Mouse (Mus musculus): ENCODE data around the gene Manbal. TPM values are rescaled to one million over a fixed set of nuclear protein-coding genes. Genes with fewer than 3 reads are reported as not detected.

Gene Manbal
- polyA plus RNA-seq, 1 experiment from 2014 or later = 22.8 TPM

- WGBS (ENCODE audit: insufficient replicate concordance) = 67% methylated on average over 6 of the region's 6 CpGs
These were observed 43.8 kb downstream of the Manbal start for GRCm38 (mm10) chr2:157411151-157411693.

GRCm38 (mm10) chr2:157412497-157412896 is 45.1 kb downstream of the Manbal start:
- H3K36me3 ChIP-seq (replicated peaks; ENCODE audit: insufficient read depth, low read length) = no peaks in the 10 kb centered on the region
- 67% methylated on average over 7 of the region's 7 CpGs for WGBS (ENCODE audit: insufficient replicate concordance)
- H3K4me3 ChIP-seq (ENCODE audit: low read depth, low read length) = no peak overlapping the region
- no peak for DNase-seq
- no peaks in the 10 kb centered on the region for H3K9me3 ChIP-seq (ENCODE audit: low read length)
- H3K9ac ChIP-seq (replicated peaks) = no peak overlapping the region
- H3K4me2 ChIP-seq (ENCODE audit: low read depth, low read length) = no peak overlapping the region
- no peak for ATAC-seq
- H3K27me3 ChIP-seq (ENCODE audit: insufficient read depth, low read length) = no peaks in the 10 kb centered on the region
- no peaks in the 10 kb centered on the region for H3K4me1 ChIP-seq (ENCODE audit: insufficient read depth)
- H3K27ac ChIP-seq (ENCODE audit: low read depth) = no peak overlapping the region
- TF ChIP-seq CTCF (IDR thresholded peaks at IDR 0.05; ENCODE audit: low read depth) = no peak
- TF ChIP-seq EP300 (IDR thresholded peaks at IDR 0.05; ENCODE audit: low read depth) = no peak

More at GRCm38 (mm10) chr2:157411151-157411693, 43.8 kb downstream of the Manbal start:
- Histone ChIP-seq H3K27ac (ENCODE audit: low read depth) (no peak overlapping the region), H3K4me1 (ENCODE audit: insufficient read depth) (no peaks in the 10 kb centered on the region), H3K4me2 (ENCODE audit: low read depth, low read length) (no peak overlapping the region), H3K4me3 (ENCODE audit: low read depth, low read length) (no peak overlapping the region), H3K36me3 (replicated peaks; ENCODE audit: insufficient read depth, low read length) (no peaks in the 10 kb centered on the region), H3K9ac (replicated peaks) (no peak overlapping the region), H3K27me3 (ENCODE audit: insufficient read depth, low read length) (no peaks in the 10 kb centered on the region), H3K9me3 (ENCODE audit: low read length) (no peaks in the 10 kb centered on the region)
- TF ChIP-seq EP300 (IDR thresholded peaks at IDR 0.05; ENCODE audit: low read depth) (no peak), CTCF (IDR thresholded peaks at IDR 0.05; ENCODE audit: low read depth) (no peak)
- ATAC-seq (no peak), DNase-seq (no peak)

GRCm38 (mm10) chr2:157417229-157417628 is 49.8 kb downstream of the Manbal start:
- H3K9me3 ChIP-seq (ENCODE audit: low read length) = no peaks in the 10 kb centered on the region
- TF ChIP-seq EP300 (IDR thresholded peaks at IDR 0.05; ENCODE audit: low read depth) (no peak), CTCF (IDR thresholded peaks at IDR 0.05; ENCODE audit: low read depth) (no peak)
- H3K36me3 ChIP-seq (replicated peaks; ENCODE audit: insufficient read depth, low read length) = no peaks in the 10 kb centered on the region
- H3K27me3 ChIP-seq (ENCODE audit: insufficient read depth, low read length) = no peaks in the 10 kb centered on the region
- 69% methylated on average over 6 of the region's 6 CpGs for WGBS (ENCODE audit: insufficient replicate concordance)
- H3K4me1 ChIP-seq (ENCODE audit: insufficient read depth) = no peaks in the 10 kb centered on the region; the same call in 1 of the 2 replicates
- no peak for ATAC-seq
- no peak for DNase-seq
- no peak overlapping the region for H3K27ac ChIP-seq (ENCODE audit: low read depth)
- no peak overlapping the region for H3K4me3 ChIP-seq (ENCODE audit: low read depth, low read length)
- no peak overlapping the region for H3K4me2 ChIP-seq (ENCODE audit: low read depth, low read length)
- no peak overlapping the region for H3K9ac ChIP-seq (replicated peaks)

GRCm38 (mm10) chr2:157418206-157418605 is 50.8 kb downstream of the Manbal start, which contains the start of gene Src:
Gene Src, plus strand, starts transcription at chr2:157418444.
- H3K4me2 ChIP-seq (ENCODE audit: low read depth, low read length) = no peak within 1 kb of the TSS
- no peak within 1 kb of the TSS for H3K9ac ChIP-seq (replicated peaks)
- peaks cover 6% of the 10 kb centered on the region for H3K4me1 ChIP-seq (ENCODE audit: insufficient read depth)
- no peak within 1 kb of the TSS for H3K4me3 ChIP-seq (ENCODE audit: low read depth, low read length)
- no peaks in the 10 kb centered on the region for H3K27me3 ChIP-seq (ENCODE audit: insufficient read depth, low read length)
- DNase-seq (no peak), ATAC-seq (no peak)
- no peaks in the 10 kb centered on the region for H3K36me3 ChIP-seq (replicated peaks; ENCODE audit: insufficient read depth, low read length)
- TF ChIP-seq CTCF (IDR thresholded peaks at IDR 0.05; ENCODE audit: low read depth) (no peak), EP300 (IDR thresholded peaks at IDR 0.05; ENCODE audit: low read depth) (no peak)
- 38% methylated on average over 13 of the region's 13 CpGs for WGBS (ENCODE audit: insufficient replicate concordance)
- H3K27ac ChIP-seq (ENCODE audit: low read depth) = no peak within 1 kb of the TSS
- no peaks in the 10 kb centered on the region for H3K9me3 ChIP-seq (ENCODE audit: low read length)

- DNase-seq (no peak), ATAC-seq (no peak)
- no peak overlapping the region for H3K9ac ChIP-seq (replicated peaks)
- no peak overlapping the region for H3K4me3 ChIP-seq (ENCODE audit: low read depth, low read length)
- no peaks in the 10 kb centered on the region for H3K9me3 ChIP-seq (ENCODE audit: low read length)
- H3K4me1 ChIP-seq (ENCODE audit: insufficient read depth) = peaks cover 10% of the 10 kb centered on the region
- H3K4me2 ChIP-seq (ENCODE audit: low read depth, low read length) = no peak overlapping the region
- WGBS (ENCODE audit: insufficient replicate concordance) = 9% methylated on average over 7 of the region's 7 CpGs
- TF ChIP-seq EP300 (IDR thresholded peaks at IDR 0.05; ENCODE audit: low read depth) (no peak), CTCF (IDR thresholded peaks at IDR 0.05; ENCODE audit: low read depth) (no peak)
- H3K36me3 ChIP-seq (replicated peaks; ENCODE audit: insufficient read depth, low read length) = no peaks in the 10 kb centered on the region
- no peak overlapping the region for H3K27ac ChIP-seq (ENCODE audit: low read depth)
- H3K27me3 ChIP-seq (ENCODE audit: insufficient read depth, low read length) = 0 out of 2 replicates have a peak, but pooled peaks cover 3% of the 10 kb centered on the region
These were observed 51.2 kb downstream of the Manbal start for GRCm38 (mm10) chr2:157418609-157419071.

GRCm38 (mm10) chr2:157419506-157419905 is 52.1 kb downstream of the Manbal start:
- Histone ChIP-seq H3K36me3 (replicated peaks; ENCODE audit: insufficient read depth, low read length) (no peaks in the 10 kb centered on the region), H3K4me3 (ENCODE audit: low read depth, low read length) (no peak overlapping the region), H3K9ac (replicated peaks) (no peak overlapping the region), H3K9me3 (ENCODE audit: low read length) (no peaks in the 10 kb centered on the region), H3K4me2 (ENCODE audit: low read depth, low read length) (no peak overlapping the region), H3K27ac (ENCODE audit: low read depth) (no peak overlapping the region), H3K4me1 (ENCODE audit: insufficient read depth) (peaks cover 13% of the 10 kb centered on the region), H3K27me3 (ENCODE audit: insufficient read depth, low read length) (0 out of 2 replicates have a peak, but pooled peaks cover 5% of the 10 kb centered on the region)
- TF ChIP-seq CTCF (IDR thresholded peaks at IDR 0.05; ENCODE audit: low read depth) (no peak), EP300 (IDR thresholded peaks at IDR 0.05; ENCODE audit: low read depth) (no peak)
- no peak for ATAC-seq
- no peak for DNase-seq
